In the genomic region with DNA sequence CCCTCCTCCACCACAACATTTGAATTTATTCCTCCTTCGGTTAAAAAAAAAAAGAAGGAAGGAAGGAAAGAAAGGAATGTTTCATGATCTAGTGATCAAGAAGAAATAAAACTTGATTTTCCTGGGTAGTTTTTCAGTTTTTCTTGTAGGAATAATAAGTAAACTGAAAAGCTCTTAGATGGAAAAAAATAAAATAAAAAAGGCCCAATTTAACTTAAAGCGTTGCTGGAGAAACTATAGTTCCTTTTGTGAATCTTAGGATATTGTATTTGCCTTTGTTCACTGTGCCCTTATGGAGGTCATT, we compare ENCODE assay signal across 32 mouse cellular contexts. TPM values are rescaled to one million over a fixed set of nuclear protein-coding genes. Genes with fewer than 3 reads are reported as not detected.
DNase-seq lines count a peak whose midpoint lies in the region; ATAC-seq and TF ChIP-seq lines count a peak whose summit lies in the region.
"Had no signal": no experiment of that assay in that cellular context is flagged by ENCODE, and none has a peak within 500 bp of the region (broad histone marks: within the 10 kb centered on the region; RNA-seq: fewer than 3 reads in every experiment).

No protein-coding gene starts in this region.

- whole genome bisulfite sequencing in heart, embryonic 15.5 days: 90% methylated on average over 2 of the region's 2 CpGs
- 90% methylated on average over 2 of the region's 2 CpGs for WGBS in stomach, embryonic 15.5 days
- 90% methylated on average over 2 of the region's 2 CpGs for WGBS in stomach, postnatal 0 days
- WGBS in liver, embryonic 15.5 days (ENCODE audit: insufficient replicate concordance): 63% methylated on average over 2 of the region's 2 CpGs

- no peaks in the 10 kb centered on the region for H3K36me3 ChIP-seq in heart, embryonic 15.5 days
- H3K36me3 ChIP-seq in stomach, embryonic 15.5 days: no peaks in the 10 kb centered on the region
- H3K36me3 ChIP-seq in stomach, postnatal 0 days (ENCODE audit: control insufficient read depth, insufficient read depth, low read length): no peaks in the 10 kb centered on the region
- peaks cover 15 to 18% of the 10 kb centered on the region in 2 experiments for H3K36me3 ChIP-seq in MEL (ENCODE audit: control insufficient read depth in 1 of 2, insufficient read depth in 2 of 2, low read length in 2 of 2)
- H3K36me3 ChIP-seq in liver, embryonic 15.5 days (replicated peaks): no peaks in the 10 kb centered on the region
- H3K36me3 ChIP-seq: kidney, embryonic 15.5 days; limb, embryonic 12.5 days; midbrain, embryonic 10.5 days; neural tube, embryonic 12.5 days had no signal

- no peak overlapping the region for H3K9ac ChIP-seq in heart, embryonic 15.5 days
- no peak overlapping the region for H3K9ac ChIP-seq in stomach, embryonic 15.5 days
- H3K9ac ChIP-seq in stomach, postnatal 0 days (ENCODE audit: low read length): no peak overlapping the region
- H3K9ac ChIP-seq in MEL (ENCODE audit: control insufficient read depth, low read depth, low read length, poor library complexity, severe bottlenecking): peak overlapping the region; percentile 70
- H3K9ac ChIP-seq in liver, embryonic 15.5 days: no peak overlapping the region
- H3K9ac ChIP-seq: forebrain, embryonic 13.5 days; kidney, embryonic 15.5 days; limb, embryonic 12.5 days; neural tube, embryonic 12.5 days had no signal

- TF ChIP-seq EP300 in stomach, postnatal 0 days (optimal IDR thresholded peaks at IDR 0.05): no peak
- no peak; a peak in 1 of 4 replicates for TF ChIP-seq EP300 in MEL (IDR thresholded peaks at IDR 0.05; ENCODE audit: low read depth in 1 of 2, low read length in 2 of 2)

- no peaks in the 10 kb centered on the region for H3K4me1 ChIP-seq in heart, embryonic 15.5 days (replicated peaks)
- no peaks in the 10 kb centered on the region for H3K4me1 ChIP-seq in stomach, embryonic 15.5 days
- H3K4me1 ChIP-seq in stomach, postnatal 0 days (replicated peaks; ENCODE audit: control insufficient read depth, insufficient read depth): no peaks in the 10 kb centered on the region
- no peaks in the 10 kb centered on the region; a peak in 1 of 4 replicates for H3K4me1 ChIP-seq in MEL (ENCODE audit: control insufficient read depth in 1 of 2, insufficient read depth in 2 of 2, low read length in 2 of 2)
- no peaks in the 10 kb centered on the region for H3K4me1 ChIP-seq in liver, embryonic 15.5 days (replicated peaks)
- H3K4me1 ChIP-seq: forebrain, embryonic 13.5 days; kidney, embryonic 15.5 days; limb, embryonic 12.5 days; midbrain, embryonic 10.5 days; neural tube, embryonic 12.5 days had no signal

- H3K4me3 ChIP-seq in heart, embryonic 15.5 days: no peak overlapping the region
- H3K4me3 ChIP-seq in stomach, embryonic 15.5 days (replicated peaks): no peak overlapping the region
- H3K4me3 ChIP-seq in stomach, postnatal 0 days (ENCODE audit: low read depth, low read length): no peak overlapping the region
- peak overlapping the region; percentile 75 to 78 for H3K4me3 ChIP-seq in MEL (ENCODE audit: control insufficient read depth in 1 of 2, insufficient read depth in 1 of 2, low read depth in 2 of 2, low read length in 2 of 2)
- no peak overlapping the region for H3K4me3 ChIP-seq in liver, embryonic 15.5 days (replicated peaks)
- H3K4me3 ChIP-seq: forebrain, embryonic 13.5 days; kidney, embryonic 15.5 days; layer of hippocampus, adult 2 months; left cerebral cortex, adult 2 months; myocyte; neural tube, embryonic 12.5 days had no signal

- 0 out of 2 replicates have a peak overlapping the region, but pooled peaks have one; percentile 42 for H3K4me2 ChIP-seq in heart, embryonic 15.5 days
- peak overlapping the region; percentile 22; the same call in 1 of the 2 replicates for H3K4me2 ChIP-seq in stomach, embryonic 15.5 days
- H3K4me2 ChIP-seq in stomach, postnatal 0 days (replicated peaks; ENCODE audit: low read depth): no peak overlapping the region
- H3K4me2 ChIP-seq in liver, embryonic 15.5 days: peak overlapping the region; percentile 43; the same call in 1 of the 2 replicates
- H3K4me2 ChIP-seq: forebrain, embryonic 13.5 days had no signal

- TF ChIP-seq POLR2A in MEL (IDR thresholded peaks at IDR 0.05; ENCODE audit: control insufficient read depth in 1 of 2, insufficient read depth in 1 of 2, low read depth in 1 of 2, low read length in 2 of 2, poor library complexity in 1 of 2): no peak

- no peak for DNase-seq in heart, adult 9 months (ENCODE audit: low spot score in 2 of 2)
- no peak for DNase-seq in stomach, postnatal 0 days (ENCODE audit: low spot score)
- no peak for DNase-seq in MEL (ENCODE audit: low read depth, low spot score)
- no peak for DNase-seq in lung, adult 18-20 months
- no peak for DNase-seq in adrenal gland, adult 18-20 months (ENCODE audit: low spot score in 2 of 2)
- DNase-seq: adrenal gland, postnatal 25 days; cerebellum, adult 18-20 months; cerebellum, postnatal 10 days; gastrocnemius, postnatal 25 days; heart, adult 11 months; kidney, adult 18-20 months; lung, adult 2 months; right cerebral cortex, adult 18-20 months; spleen, adult 18-20 months had no signal

- no peak overlapping the region for H3K27ac ChIP-seq in heart, embryonic 15.5 days
- H3K27ac ChIP-seq in stomach, embryonic 15.5 days: no peak overlapping the region
- no peak overlapping the region for H3K27ac ChIP-seq in stomach, postnatal 0 days (replicated peaks)
- H3K27ac ChIP-seq in MEL (ENCODE audit: control insufficient read depth, low read depth, low read length): peak overlapping the region; percentile 71
- H3K27ac ChIP-seq in liver, embryonic 15.5 days (replicated peaks): no peak overlapping the region
- H3K27ac ChIP-seq: forebrain, embryonic 13.5 days; kidney, embryonic 15.5 days; layer of hippocampus, adult 2 months; left cerebral cortex, adult 2 months; limb, embryonic 12.5 days; midbrain, embryonic 10.5 days; neural tube, embryonic 12.5 days had no signal

- no peak for TF ChIP-seq RAD21 in MEL (IDR thresholded peaks at IDR 0.05; ENCODE audit: low read depth, low read length)

- H3K27me3 ChIP-seq in heart, embryonic 15.5 days: no peaks in the 10 kb centered on the region
- H3K27me3 ChIP-seq in stomach, embryonic 15.5 days (replicated peaks): no peaks in the 10 kb centered on the region
- no peaks in the 10 kb centered on the region for H3K27me3 ChIP-seq in stomach, postnatal 0 days (ENCODE audit: control insufficient read depth, insufficient read depth, low read length)
- H3K27me3 ChIP-seq in MEL (ENCODE audit: control insufficient read depth in 1 of 2, insufficient read depth in 2 of 2, low read length in 2 of 2): no peaks in the 10 kb centered on the region
- no peaks in the 10 kb centered on the region for H3K27me3 ChIP-seq in liver, embryonic 15.5 days
- H3K27me3 ChIP-seq: forebrain, embryonic 13.5 days; kidney, embryonic 15.5 days; limb, embryonic 12.5 days; neural tube, embryonic 12.5 days had no signal

- TF ChIP-seq CTCF in stomach, postnatal 0 days (IDR thresholded peaks at IDR 0.05; ENCODE audit: low read depth): no peak
- TF ChIP-seq CTCF in MEL (IDR thresholded peaks at IDR 0.05 in 2 of 3, conservative IDR thresholded peaks at IDR 0.05 in 1 of 3; ENCODE audit: control insufficient read depth in 1 of 3, insufficient read depth in 1 of 3, low read depth in 2 of 3, low read length in 3 of 3, poor library complexity in 1 of 3, severe bottlenecking in 1 of 3): no peak

- ATAC-seq in heart, embryonic 15.5 days (replicated peaks; ENCODE audit: insufficient number of reproducible peaks, insufficient read depth, low FRiP score, low read depth): no peak
- no peak for ATAC-seq in stomach, embryonic 15.5 days (ENCODE audit: insufficient read depth, low FRiP score, low read depth)
- ATAC-seq in stomach, postnatal 0 days (ENCODE audit: low FRiP score, low TSS enrichment): no peak
- no peak for ATAC-seq in liver, embryonic 15.5 days (ENCODE audit: insufficient read depth)
- ATAC-seq: forebrain, embryonic 13.5 days; hindbrain, embryonic 16.5 days had no signal

- H3K79me2 ChIP-seq in MEL (ENCODE audit: control insufficient read depth, insufficient read depth, low read length, poor library complexity): peaks cover 14% of the 10 kb centered on the region

- H3K9me3 ChIP-seq in heart, embryonic 15.5 days (replicated peaks): no peaks in the 10 kb centered on the region
- no peaks in the 10 kb centered on the region for H3K9me3 ChIP-seq in stomach, embryonic 15.5 days
- no peaks in the 10 kb centered on the region for H3K9me3 ChIP-seq in stomach, postnatal 0 days (ENCODE audit: control insufficient read depth, low read length)
- H3K9me3 ChIP-seq in MEL (replicated peaks; ENCODE audit: insufficient read depth, low read length): no peaks in the 10 kb centered on the region
- no peaks in the 10 kb centered on the region for H3K9me3 ChIP-seq in liver, embryonic 15.5 days (replicated peaks)
- H3K9me3 ChIP-seq: forebrain, embryonic 13.5 days; kidney, embryonic 15.5 days; limb, embryonic 12.5 days; midbrain, embryonic 10.5 days; neural tube, embryonic 12.5 days had no signal

TF ChIP-seq in MEL, 35 proteins besides CTCF, POLR2A, EP300 and RAD21 (continues in another document):
- no peak for TF ChIP-seq NRF1 (IDR thresholded peaks at IDR 0.05; ENCODE audit: insufficient read depth, low read depth, low read length, poor library complexity, severe bottlenecking)
- 0 out of 2 replicates have a peak, but pooled peaks have one; percentile 69 for TF ChIP-seq CHD1 (IDR thresholded peaks at IDR 0.05; ENCODE audit: low read depth, low read length)
- TF ChIP-seq ZNF384 (IDR thresholded peaks at IDR 0.05; ENCODE audit: low read depth, low read length): peak; percentile 70

RNA-seq across cellular contexts. Expression of gene Rnf17, which starts 0.6 kb away (rescaled TPM):
- 1.8 and 2.1 TPM in 2 replicates for polyA plus RNA-seq in heart, embryonic 15.5 days (2015; fragmentation: Nextera tagmentation; extraction: Ambion mirVana)
- polyA plus RNA-seq in stomach, embryonic 15.5 days (2015; fragmentation: Nextera tagmentation; extraction: Ambion mirVana): 1.2 and 1.5 TPM in 2 replicates
- polyA plus RNA-seq in stomach, postnatal 0 days (2015; fragmentation: Nextera tagmentation; extraction: Ambion mirVana): 0.40 and 0.67 TPM in 2 replicates
- total RNA-seq in MEL (2012; rRNA removed): 46.4 and 49.8 TPM in 2 replicates
- polyA plus RNA-seq in MEL (2012; ENCODE audit: insufficient read depth in 1 of 2, insufficient read length in 2 of 2, low read depth in 1 of 2, low replicate concordance in 2 of 2, missing spikeins in 1 of 2): 100 to 1,000 TPM in 1 of 2 experiments, 10 to 100 TPM in 1; 37.0 to 183 TPM
- 0.84 and 1.0 TPM in 2 replicates for polyA plus RNA-seq in liver, embryonic 15.5 days (2015; fragmentation: Nextera tagmentation; extraction: Ambion mirVana)
- 1 to 10 TPM in 1 of 2 experiments, under 1 TPM in 1; 0.46 to 1.4 TPM for total RNA-seq in adrenal gland, adult 18-20 months (2021)
- total RNA-seq: gastrocnemius, postnatal 25 days had no signal
- polyA plus RNA-seq: lung, adult 2 months; myocyte had no signal

RNA-seq across cellular contexts. Expression of gene Atp12a, which starts 38.2 kb away (rescaled TPM):
- polyA plus RNA-seq in heart, embryonic 15.5 days (2015; fragmentation: Nextera tagmentation; extraction: Ambion mirVana): 0.09 and 0.20 TPM in 2 replicates
- 0.03 and 0.12 TPM in 2 replicates for polyA plus RNA-seq in stomach, embryonic 15.5 days (2015; fragmentation: Nextera tagmentation; extraction: Ambion mirVana)
- polyA plus RNA-seq in stomach, postnatal 0 days (2015; fragmentation: Nextera tagmentation; extraction: Ambion mirVana): 0.05 and 0.28 TPM in 2 replicates
- total RNA-seq in MEL (2012; rRNA removed): not detected in 2 replicates
- not detected for polyA plus RNA-seq in MEL (2012; ENCODE audit: insufficient read depth in 1 of 2, insufficient read length in 2 of 2, low read depth in 1 of 2, low replicate concordance in 2 of 2, missing spikeins in 1 of 2)
- polyA plus RNA-seq in liver, embryonic 15.5 days (2015; fragmentation: Nextera tagmentation; extraction: Ambion mirVana): not detected in 2 replicates
- total RNA-seq in adrenal gland, adult 18-20 months (2021): 1 to 10 TPM in 1 of 2 experiments, under 1 TPM in 1; 0.32 to 1.4 TPM
- total RNA-seq: adrenal gland, postnatal 25 days; common myeloid progenitor, adult 5-6 weeks; gastrocnemius, adult 18-20 months; gastrocnemius, postnatal 25 days; hematopoietic stem cell, adult 5-6 weeks; layer of hippocampus, adult 2 months; layer of hippocampus, postnatal 14 days had no signal
- polyA plus RNA-seq: heart, postnatal 0 days; intestine, embryonic 14.5 days; limb, embryonic 12.5 days; midbrain, embryonic 10.5 days; myocyte; neural tube, embryonic 12.5 days had no signal

Comparison
In these comparisons a context has a peak if more than half of its experiments do, and no peak if none do; other contexts are left out.
1. H3K4me3 ChIP-seq: peak in MEL (2 of 2); none in heart, embryonic 15.5 days (single experiment), stomach, embryonic 15.5 days (single experiment), stomach, postnatal 0 days (single experiment) and liver, embryonic 15.5 days (single experiment).
2. RNA of gene Rnf17, which starts 0.6 kb away (polyA plus RNA-seq): 37.0 to 183 TPM in MEL; 1.8 to 2.1 TPM in heart, embryonic 15.5 days, 1.2 to 1.5 TPM in stomach, embryonic 15.5 days, 0.84 to 1.0 TPM in liver, embryonic 15.5 days and 0.40 to 0.67 TPM in stomach, postnatal 0 days; every median in the first group is over 10 times any median in the second.